In genomic region chr14:118086271-118087035, GRCm38 (mm10) we compare ENCODE assay signal across 29 mouse cellular contexts. TPM values are rescaled to one million over a fixed set of nuclear protein-coding genes. Genes with fewer than 3 reads are reported as not detected.
DNase-seq lines count a peak whose midpoint lies in the region; ATAC-seq and TF ChIP-seq lines count a peak whose summit lies in the region.
"Had no signal": no experiment of that assay in that cellular context is flagged by ENCODE, and none has a peak within 500 bp of the region (broad histone marks: within the 10 kb centered on the region; RNA-seq: fewer than 3 reads in every experiment).

No protein-coding gene starts in this region.

- ATAC-seq in kidney, postnatal 0 days (replicated peaks; ENCODE audit: low FRiP score, low read depth): no peak
- ATAC-seq in kidney, embryonic 16.5 days (ENCODE audit: low FRiP score, low TSS enrichment): no peak
- ATAC-seq: forebrain, postnatal 0 days; inflammation-experienced regulatory T-cells, adult 6 months; Patski had no signal

- H3K4me3 ChIP-seq in kidney, postnatal 0 days (replicated peaks; ENCODE audit: low read depth, low read length): no peak overlapping the region
- no peak overlapping the region for H3K4me3 ChIP-seq in kidney, embryonic 16.5 days (ENCODE audit: low read length)
- H3K4me3 ChIP-seq: forebrain, embryonic 12.5 days; heart, embryonic 10.5 days; heart, embryonic 15.5 days; hindbrain, embryonic 15.5 days had no signal

- no peak for TF ChIP-seq CTCF in kidney, postnatal 0 days (IDR thresholded peaks at IDR 0.05; ENCODE audit: low read depth)

- H3K4me1 ChIP-seq in kidney, postnatal 0 days (replicated peaks; ENCODE audit: insufficient read depth, low read length): no peaks in the 10 kb centered on the region
- no peaks in the 10 kb centered on the region; the same call in 1 of the 2 replicates for H3K4me1 ChIP-seq in kidney, embryonic 16.5 days (ENCODE audit: insufficient read depth, low read length)
- H3K4me1 ChIP-seq: heart, embryonic 15.5 days had no signal

- H3K36me3 ChIP-seq in kidney, postnatal 0 days (ENCODE audit: insufficient read depth, low read length): no peaks in the 10 kb centered on the region
- no peaks in the 10 kb centered on the region for H3K36me3 ChIP-seq in kidney, embryonic 16.5 days (ENCODE audit: insufficient read depth, low read length)
- H3K36me3 ChIP-seq: forebrain, embryonic 12.5 days; heart, embryonic 10.5 days; heart, embryonic 15.5 days; hindbrain, embryonic 15.5 days had no signal

- no peaks in the 10 kb centered on the region for H3K9me3 ChIP-seq in kidney, postnatal 0 days (replicated peaks; ENCODE audit: low read length)
- no peaks in the 10 kb centered on the region for H3K9me3 ChIP-seq in kidney, embryonic 16.5 days (ENCODE audit: low read length)
- H3K9me3 ChIP-seq: forebrain, embryonic 12.5 days; heart, embryonic 10.5 days; heart, embryonic 15.5 days; hindbrain, embryonic 15.5 days had no signal

- H3K9ac ChIP-seq in kidney, postnatal 0 days (ENCODE audit: low read depth, low read length): no peak overlapping the region
- no peak overlapping the region for H3K9ac ChIP-seq in kidney, embryonic 16.5 days (replicated peaks; ENCODE audit: low read length)
- H3K9ac ChIP-seq: forebrain, embryonic 12.5 days; forebrain, postnatal 0 days; heart, embryonic 15.5 days; hindbrain, embryonic 15.5 days; liver, embryonic 14.5 days had no signal

- H3K4me2 ChIP-seq in kidney, postnatal 0 days (ENCODE audit: low read length): no peak overlapping the region
- no peak overlapping the region for H3K4me2 ChIP-seq in kidney, embryonic 16.5 days (replicated peaks; ENCODE audit: low read depth, low read length)
- H3K4me2 ChIP-seq: forebrain, embryonic 12.5 days; heart, embryonic 15.5 days; hindbrain, embryonic 15.5 days had no signal

- no peak overlapping the region for H3K27ac ChIP-seq in kidney, postnatal 0 days
- H3K27ac ChIP-seq in kidney, embryonic 16.5 days (ENCODE audit: low read length): no peak overlapping the region
- H3K27ac ChIP-seq: forebrain, embryonic 12.5 days; heart, embryonic 10.5 days; heart, embryonic 15.5 days; hindbrain, embryonic 15.5 days; liver, embryonic 14.5 days; macrophage had no signal

- DNase-seq in heart, adult 11 months: peak; percentile 53
- DNase-seq in heart, postnatal 4 days: no peak
- DNase-seq in kidney, postnatal 0 days (ENCODE audit: low spot score): peak; percentile 76
- peak; percentile 27 for DNase-seq in MN1 (ENCODE audit: low spot score)
- DNase-seq in mesoderm, embryonic 11.5 days (ENCODE audit: low read depth, low spot score): peak; percentile 25
- no peak for DNase-seq in urinary bladder, adult 2 months (ENCODE audit: low spot score)
- DNase-seq: adrenal gland, postnatal 10 days; cerebellum, adult 8-10 months; cerebellum, postnatal 25 days; embryo, embryonic 11 days; forebrain, postnatal 0 days; gastrocnemius, postnatal 14 days; layer of hippocampus, postnatal 36 days; left cerebral cortex, postnatal 4 days; lung, adult 2 months; lung, postnatal 10 days; midbrain, embryonic 14.5 days; thymus, postnatal 4 days had no signal

- 29% methylated on average over 5 of the region's 5 CpGs for WGBS in kidney, postnatal 0 days
- WGBS in kidney, embryonic 16.5 days: 40% methylated on average over 5 of the region's 5 CpGs

- H3K27me3 ChIP-seq in kidney, postnatal 0 days (ENCODE audit: insufficient read depth, low read length): no peaks in the 10 kb centered on the region
- H3K27me3 ChIP-seq in kidney, embryonic 16.5 days (ENCODE audit: insufficient read depth, low read length): no peaks in the 10 kb centered on the region
- H3K27me3 ChIP-seq: heart, embryonic 15.5 days; hindbrain, embryonic 15.5 days had no signal

RNA-seq across cellular contexts. Expression of gene Dct, which starts 34.4 kb away (rescaled TPM):
- total RNA-seq in heart, postnatal 4 days (2021): 1 to 10 TPM; 5.0 to 6.0 TPM
- polyA plus RNA-seq in kidney, postnatal 0 days (2015; fragmentation: Nextera tagmentation; extraction: Ambion mirVana): 0.37 and 0.45 TPM in 2 replicates
- polyA plus RNA-seq in kidney, embryonic 16.5 days (2015; fragmentation: Nextera tagmentation; extraction: Ambion mirVana): 0.76 and 1.2 TPM in 2 replicates
- 0.62 and 0.72 TPM in 2 replicates for polyA plus RNA-seq in urinary bladder, adult 2 months (2012; rRNA removed)
- total RNA-seq: adrenal gland, postnatal 10 days; granulocyte monocyte progenitor cell, adult 5-6 weeks; monocyte, adult 5-6 weeks had no signal
- polyA plus RNA-seq: macrophage had no signal

RNA-seq across cellular contexts. Expression of gene Tgds, which starts 46.1 kb away (rescaled TPM):
- total RNA-seq in heart, postnatal 4 days (2021): 10 to 100 TPM; 11.8 to 13.9 TPM
- polyA plus RNA-seq in kidney, postnatal 0 days (2015; fragmentation: Nextera tagmentation; extraction: Ambion mirVana): 31.6 and 34.0 TPM in 2 replicates
- 33.4 and 34.9 TPM in 2 replicates for polyA plus RNA-seq in kidney, embryonic 16.5 days (2015; fragmentation: Nextera tagmentation; extraction: Ambion mirVana)
- 15.4 and 19.9 TPM in 2 replicates for polyA plus RNA-seq in urinary bladder, adult 2 months (2012; rRNA removed)

RNA-seq across cellular contexts. Expression of gene Gpr180, which starts 50.5 kb away (rescaled TPM):
- 10 to 100 TPM; 29.2 to 32.8 TPM for total RNA-seq in heart, postnatal 4 days (2021)
- 51.1 and 52.8 TPM in 2 replicates for polyA plus RNA-seq in kidney, postnatal 0 days (2015; fragmentation: Nextera tagmentation; extraction: Ambion mirVana)
- polyA plus RNA-seq in kidney, embryonic 16.5 days (2015; fragmentation: Nextera tagmentation; extraction: Ambion mirVana): 57.2 and 60.3 TPM in 2 replicates
- 30.0 and 38.9 TPM in 2 replicates for polyA plus RNA-seq in urinary bladder, adult 2 months (2012; rRNA removed)

Comparison
In these comparisons a context has a peak if more than half of its experiments do, and no peak if none do; other contexts are left out.
1. DNase-seq: peak in heart, adult 11 months (single experiment), kidney, postnatal 0 days (single experiment), MN1 (single experiment) and mesoderm, embryonic 11.5 days (single experiment); none in heart, postnatal 4 days (single experiment) and urinary bladder, adult 2 months (single experiment).